Mouse (Mus musculus) midbrain, embryonic 11.5 days (tissue): Measurements from ENCODE around the gene Trim25. TPM values are rescaled to one million over a fixed set of nuclear protein-coding genes. Genes with fewer than 3 reads are reported as not detected.
"Not testable (repeated sequence)": the region's sequence is repeated elsewhere in the genome, so short reads cannot be mapped to it uniquely, and the experiment has no call there.

Experiments
- ATAC-seq: fragments of 200-750 bp; cut with Nextera tagmentation; 2 replicates; pipeline ENCODE4 v1.8.0; 2017; ENCODE audit warnings: moderate TSS enrichment, moderate library complexity; ENCODE audit not compliant: low FRiP score
- DNase-seq: peaks from one replicate; pipeline ENCODE4 v3.0.0; 2015; ENCODE audit warnings: low spot score; ENCODE audit errors: missing footprints
- H3K27ac ChIP-seq: fragments of 300-500 bp; sonication (generic); 2 replicates; pipeline ENCODE4 v1.5.1; 2014; ENCODE audit warnings: low read depth, low read length
- H3K27me3 ChIP-seq: fragments of 300-500 bp; sonication (generic); 2 replicates; pipeline ENCODE4 v1.6.1; 2014; ENCODE audit warnings: mild to moderate bottlenecking, low read length, moderate library complexity, mixed read lengths; ENCODE audit not compliant: control insufficient read depth, insufficient read depth
- H3K36me3 ChIP-seq: fragments of 300-500 bp; sonication (generic); 2 replicates; pipeline ENCODE4 v1.6.1; 2014; ENCODE audit warnings: mild to moderate bottlenecking, low read length, moderate library complexity, mixed read lengths; ENCODE audit not compliant: control insufficient read depth, insufficient read depth
- H3K4me1 ChIP-seq: fragments of 300-500 bp; sonication (generic); 2 replicates; pipeline ENCODE4 v1.6.1; 2014; ENCODE audit warnings: low read length; ENCODE audit not compliant: control insufficient read depth, insufficient read depth
- H3K4me2 ChIP-seq: fragments of 300-500 bp; sonication (generic); 2 replicates; pipeline ENCODE4 v1.6.1; 2014; ENCODE audit warnings: mild to moderate bottlenecking, moderate library complexity
- H3K4me3 ChIP-seq: fragments of 300-500 bp; sonication (generic); 2 replicates; pipeline ENCODE4 v1.5.1; 2014; ENCODE audit warnings: low read depth, low read length
- H3K9ac ChIP-seq: fragments of 300-500 bp; sonication (generic); 2 replicates; pipeline ENCODE4 v1.6.1; 2014; ENCODE audit warnings: low read length
- H3K9me3 ChIP-seq: fragments of 300-500 bp; sonication (generic); 2 replicates; pipeline ENCODE4 v1.6.1; 2016; ENCODE audit warnings: low read length; ENCODE audit not compliant: control insufficient read depth
- WGBS: fragments of 180-500 bp; shearing (Covaris S2); extraction: QIAGEN DNeasy Blood & Tissue Kit; methylation state at CpG from one replicate; pipeline ENCODE4 v1.1.7; 2014; 5-methylcytosine and 5-hydroxymethylcytosine counted together
- polyA plus RNA-seq: library from polyadenylated mRNA; unstranded; fragments of >200 nt; fragmentation: Nextera tagmentation; extraction: Ambion mirVana; gene quantifications from 2 replicates; pipeline ENCODE4 v1.2.1, GENCODE M21; 2014

Gene Trim25
- polyA plus RNA-seq, 1 experiment from 2014 or later = 2.9 TPM

GRCm38 (mm10) chr11:89043046-89043445 is 43.9 kb downstream of the Trim25 start:
- peak; percentile 12 for DNase-seq
- Histone ChIP-seq H3K27ac (no peak overlapping the region), H3K9me3 (peaks cover 2% of the 10 kb centered on the region; the same call in 1 of the 2 replicates), H3K9ac (no peak overlapping the region), H3K27me3 (no peaks in the 10 kb centered on the region), H3K4me2 (no peak overlapping the region), H3K4me1 (no peaks in the 10 kb centered on the region), H3K4me3 (no peak overlapping the region), H3K36me3 (peaks cover 11% of the 10 kb centered on the region)
- ATAC-seq = no peak
- 95% methylated on average over 7 of the region's 7 CpGs for WGBS

GRCm38 (mm10) chr11:89045501-89045900 is 46.3 kb downstream of the Trim25 start:
- H3K27ac ChIP-seq, H3K9ac ChIP-seq, H3K9me3 ChIP-seq, H3K4me3 ChIP-seq, H3K4me1 ChIP-seq, DNase-seq, H3K27me3 ChIP-seq, ATAC-seq, H3K4me2 ChIP-seq: not testable (repeated sequence)
- 96% methylated on average over 3 of the region's 3 CpGs for WGBS
- peaks cover 11% of the 10 kb centered on the region for H3K36me3 ChIP-seq

GRCm38 (mm10) chr11:89046021-89046420 is 46.8 kb downstream of the Trim25 start:
- no peak overlapping the region for H3K27ac ChIP-seq
- H3K4me1 ChIP-seq = no peaks in the 10 kb centered on the region
- no peak overlapping the region for H3K4me2 ChIP-seq
- ATAC-seq (no peak), DNase-seq (peak; percentile 64)
- H3K9me3 ChIP-seq = peaks cover 2% of the 10 kb centered on the region; the same call in 1 of the 2 replicates
- no peak overlapping the region for H3K9ac ChIP-seq
- peaks cover 11% of the 10 kb centered on the region for H3K36me3 ChIP-seq
- H3K27me3 ChIP-seq = no peaks in the 10 kb centered on the region
- WGBS = 96% methylated on average over 3 of the region's 3 CpGs
- no peak overlapping the region for H3K4me3 ChIP-seq

- H3K27ac ChIP-seq = no peak overlapping the region
- no peak overlapping the region for H3K9ac ChIP-seq
- no peaks in the 10 kb centered on the region for H3K36me3 ChIP-seq
- DNase-seq (no peak), ATAC-seq (no peak)
- no peak overlapping the region for H3K4me2 ChIP-seq
- 93% methylated on average over 6 of the region's 6 CpGs for WGBS
- no peak overlapping the region for H3K4me3 ChIP-seq
- H3K9me3 ChIP-seq = no peaks in the 10 kb centered on the region
- H3K27me3 ChIP-seq = no peaks in the 10 kb centered on the region
- H3K4me1 ChIP-seq = no peaks in the 10 kb centered on the region
Measured at GRCm38 (mm10) chr11:89051767-89052166, 52.6 kb downstream of the Trim25 start.

- DNase-seq = peak; percentile 62
- H3K4me1 ChIP-seq = peaks cover 18% of the 10 kb centered on the region
- H3K4me2 ChIP-seq = no peak overlapping the region
- no peak overlapping the region for H3K27ac ChIP-seq
- H3K27me3 ChIP-seq = no peaks in the 10 kb centered on the region
- no peak for ATAC-seq
- WGBS = 83% methylated on average over 13 of the region's 13 CpGs
- no peaks in the 10 kb centered on the region for H3K9me3 ChIP-seq
- H3K9ac ChIP-seq = no peak overlapping the region
- no peaks in the 10 kb centered on the region for H3K36me3 ChIP-seq
- no peak overlapping the region for H3K4me3 ChIP-seq
Measured at GRCm38 (mm10) chr11:89055931-89056690, 56.9 kb downstream of the Trim25 start.

- no peak for ATAC-seq
- WGBS = 80% methylated on average over 11 of the region's 11 CpGs
- H3K9ac ChIP-seq = no peak overlapping the region; the same call in 1 of the 2 replicates
Measured at GRCm38 (mm10) chr11:89058515-89059270, 59.5 kb downstream of the Trim25 start.

GRCm38 (mm10) chr11:89059919-89060422 is 60.8 kb downstream of the Trim25 start:
- no peak overlapping the region for H3K27ac ChIP-seq
- H3K27me3 ChIP-seq = no peaks in the 10 kb centered on the region
- H3K4me2 ChIP-seq = peak overlapping the region; percentile 92
- ATAC-seq (peak; percentile 78; the same call in 1 of the 2 replicates), DNase-seq (peak; percentile 96)
- H3K4me1 ChIP-seq = peaks cover 18% of the 10 kb centered on the region
- 2% methylated on average over 33 of the region's 33 CpGs for WGBS
- peak overlapping the region; percentile 60 for H3K4me3 ChIP-seq
- no peaks in the 10 kb centered on the region for H3K36me3 ChIP-seq
- H3K9ac ChIP-seq = peak overlapping the region; percentile 67
- H3K9me3 ChIP-seq = no peaks in the 10 kb centered on the region

More at GRCm38 (mm10) chr11:89058515-89059270, 59.5 kb downstream of the Trim25 start:
- Histone ChIP-seq H3K4me3 (no peak overlapping the region; the same call in 1 of the 2 replicates), H3K9me3 (no peaks in the 10 kb centered on the region), H3K4me2 (peak overlapping the region; percentile 92), H3K36me3 (no peaks in the 10 kb centered on the region), H3K27me3 (no peaks in the 10 kb centered on the region), H3K27ac (no peak overlapping the region), H3K4me1 (peaks cover 18% of the 10 kb centered on the region)
- DNase-seq = no peak

- H3K4me2 ChIP-seq = peak overlapping the region; percentile 92
- under 1% methylated on average over 63 of the region's 63 CpGs for WGBS
- H3K36me3 ChIP-seq = no peaks in the 10 kb centered on the region
- ATAC-seq (peak; percentile 96), DNase-seq (peak; percentile 97)
- H3K9me3 ChIP-seq = no peaks in the 10 kb centered on the region
- peaks cover 18% of the 10 kb centered on the region for H3K4me1 ChIP-seq
- no peaks in the 10 kb centered on the region for H3K27me3 ChIP-seq
- no peak overlapping the region for H3K27ac ChIP-seq
- H3K4me3 ChIP-seq = peak overlapping the region; percentile 60
- H3K9ac ChIP-seq = peak overlapping the region; percentile 67
Measured at GRCm38 (mm10) chr11:89060423-89061089, 61.4 kb downstream of the Trim25 start.
